Mouse (Mus musculus) heart, postnatal 0 days (tissue): ENCODE results near the gene Marcks.

Experiments used
- CTCF ChIP-seq: IDR thresholded peaks from 2 replicates; pipeline ENCODE4 v1.5.1; 2016; ENCODE audit warnings: antibody characterized with exemption, control low read depth, low read depth
- EP300 ChIP-seq: IDR thresholded peaks from 2 replicates; pipeline ENCODE4 v1.6.1; 2016; ENCODE audit warnings: antibody characterized with exemption, low read depth

- no peak for TF ChIP-seq CTCF
- no peak for TF ChIP-seq EP300
Measured at GRCm38 (mm10) chr10:37141621-37142020, 2.9 kb upstream of the Marcks start.
